Mouse (Mus musculus) splenic B cell, adult 2 months (primary cell): Measurements from ENCODE around the gene Pced1b.
"Not testable (repeated sequence)": the region's sequence is repeated elsewhere in the genome, so short reads cannot be mapped to it uniquely, and the experiment has no call there.

Source experiments
- DNase-seq: peaks from one replicate; pipeline ENCODE4 v3.0.0-alpha.2; 2011; ENCODE audit warnings: low read depth, low spot score
- H3K27me3 ChIP-seq: 2 replicates; pipeline ENCODE4 v1.6.1; 2012; ENCODE audit warnings: mild to moderate bottlenecking, low read length, moderate library complexity, mixed read lengths; ENCODE audit not compliant: control insufficient read depth, poor library complexity, insufficient read depth, severe bottlenecking
- H3K36me3 ChIP-seq: 2 replicates; pipeline ENCODE4 v1.6.1; 2012; ENCODE audit warnings: mild to moderate bottlenecking, low read length, moderate library complexity, mixed read lengths; ENCODE audit not compliant: control insufficient read depth, poor library complexity, insufficient read depth, severe bottlenecking

The Pced1b gene

DNA sequence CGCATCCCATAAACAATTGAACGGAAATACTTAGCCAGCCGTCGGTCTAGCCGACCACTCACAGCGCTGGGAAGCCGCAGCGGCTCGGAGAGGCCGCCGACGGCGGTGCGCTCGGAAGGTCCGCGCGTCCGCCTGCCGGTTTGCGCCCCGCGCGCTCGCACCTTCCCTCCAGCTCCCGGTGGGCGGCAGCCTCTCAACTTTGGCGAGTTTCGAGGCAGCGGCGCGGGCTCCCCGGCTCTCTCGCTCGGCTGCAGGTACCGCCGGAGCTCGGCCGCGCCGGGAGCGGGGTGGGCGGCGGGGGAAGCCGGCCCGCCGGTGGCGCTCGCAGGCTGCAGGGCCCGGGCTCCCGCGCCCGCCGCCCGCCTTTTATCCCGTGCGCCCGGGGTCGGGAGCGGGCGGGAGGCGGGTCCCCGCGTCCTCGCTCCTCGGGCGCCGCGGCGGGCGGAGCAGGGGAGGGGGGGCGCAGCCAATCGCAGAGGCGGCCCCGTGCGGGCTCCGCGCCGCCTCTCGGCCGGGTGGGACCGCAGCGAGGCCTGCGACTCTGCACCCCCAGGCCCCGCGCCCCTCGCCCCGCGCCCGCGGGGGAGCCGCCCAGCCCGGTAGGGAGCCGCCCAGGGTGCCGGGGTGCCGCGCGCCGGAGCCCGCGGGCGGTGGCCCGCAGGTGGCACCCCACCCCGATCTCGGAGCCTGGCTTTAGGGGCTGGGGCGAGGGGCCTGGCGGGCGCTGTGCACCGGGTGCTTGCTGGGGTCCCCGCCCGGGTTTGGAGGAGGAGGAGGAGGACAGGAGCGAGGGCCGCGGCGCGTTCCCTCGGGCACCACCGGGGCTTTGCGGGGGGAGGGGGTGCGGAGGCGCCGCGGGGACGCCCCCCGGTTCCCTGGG is at the start of gene Pced1b, which contains the start of gene Amigo2:
Gene Pced1b, plus strand, starts transcription at position 197 of the 880 bp plus-strand sequence.
Gene Amigo2, minus strand, starts transcription at position 377 of the 880 bp plus-strand sequence.
- no peaks in the 10 kb centered on the region for H3K27me3 ChIP-seq
- no peaks in the 10 kb centered on the region for H3K36me3 ChIP-seq
- DNase-seq = peak; percentile 58

DNA sequence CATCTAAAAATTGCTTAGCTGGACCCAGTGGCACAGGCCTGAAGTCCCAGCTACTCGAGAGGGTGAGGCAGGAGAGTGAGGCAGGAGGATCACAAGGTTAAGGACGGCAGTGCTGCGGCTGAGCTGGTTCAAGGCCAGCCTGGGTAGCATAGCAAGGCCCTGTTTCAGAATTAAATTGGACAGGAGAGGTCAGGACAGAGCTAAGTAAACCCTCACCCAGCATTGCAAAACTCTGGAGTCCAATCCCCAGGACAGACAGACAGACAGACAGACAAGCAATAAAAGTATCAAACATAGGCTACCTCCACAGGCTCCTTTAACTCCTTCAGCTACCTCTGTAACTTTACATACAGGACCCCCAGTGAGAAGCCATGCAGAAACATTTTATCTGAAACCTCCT is 42.0 kb upstream of the Pced1b start:
- H3K36me3 ChIP-seq = no peaks in the 10 kb centered on the region
- DNase-seq = no peak
- no peaks in the 10 kb centered on the region for H3K27me3 ChIP-seq

DNA sequence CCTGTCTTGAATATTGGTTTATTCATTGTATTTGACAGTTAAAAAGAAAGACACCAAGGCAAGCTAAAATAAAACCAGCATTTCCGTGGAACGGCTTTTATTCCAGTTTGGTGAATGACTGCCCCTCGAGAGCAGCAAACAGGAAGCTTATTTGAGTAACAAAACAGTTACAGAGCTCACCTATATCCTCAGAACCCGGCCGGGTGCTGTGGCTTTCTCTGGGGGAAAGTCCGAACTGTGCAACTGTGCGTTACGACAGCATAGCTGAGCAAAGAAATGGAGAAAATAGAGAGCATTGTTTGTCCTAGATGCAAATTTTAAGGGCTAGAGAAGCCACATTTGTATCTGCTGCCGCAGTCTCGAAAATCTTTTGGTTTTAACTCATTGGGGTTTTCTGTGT is 41.1 kb upstream of the Pced1b start:
- H3K27me3 ChIP-seq = no peaks in the 10 kb centered on the region
- H3K36me3 ChIP-seq = no peaks in the 10 kb centered on the region
- DNase-seq = no peak

DNA sequence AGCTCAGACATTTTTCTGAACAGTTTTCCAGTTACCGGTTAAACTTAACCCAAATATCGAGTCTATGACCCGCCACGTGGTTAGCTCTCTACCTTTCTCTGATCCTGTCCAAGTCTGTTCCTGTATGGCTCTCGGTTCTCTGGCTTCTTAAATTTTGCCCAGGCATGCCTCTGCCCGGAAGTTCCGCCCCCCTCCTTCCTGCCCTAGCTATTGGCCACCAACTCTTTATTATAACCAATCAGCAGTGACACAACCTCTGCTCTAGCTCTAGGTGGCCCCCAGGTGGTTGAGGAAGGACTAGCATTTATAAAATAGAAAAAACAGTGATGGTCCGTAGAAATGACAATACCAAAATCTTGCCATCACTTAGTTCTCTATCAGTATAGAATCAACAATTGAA is 40.4 kb upstream of the Pced1b start:
- no peaks in the 10 kb centered on the region for H3K36me3 ChIP-seq
- H3K27me3 ChIP-seq = no peaks in the 10 kb centered on the region
- DNase-seq = no peak

DNA sequence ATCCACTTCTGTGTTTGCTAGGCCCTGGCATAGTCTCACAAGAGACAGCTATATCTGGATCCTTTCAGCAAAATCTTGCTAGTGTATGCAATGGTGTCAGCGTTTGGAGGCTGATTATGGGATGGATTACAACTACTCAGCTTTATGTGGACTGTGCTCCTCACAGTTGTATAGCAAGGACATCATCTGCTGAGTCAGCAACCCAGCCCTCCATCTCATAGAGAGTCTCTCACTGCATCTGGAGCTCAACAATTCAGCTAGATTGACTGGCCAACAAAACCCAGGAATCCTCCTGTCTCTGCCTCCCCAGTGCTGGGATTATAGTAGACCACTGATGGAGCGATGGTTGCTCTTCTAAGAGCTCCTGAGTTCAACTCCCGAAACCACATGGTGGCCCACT is 37.2 kb upstream of the Pced1b start:
- H3K27me3 ChIP-seq, DNase-seq, H3K36me3 ChIP-seq: not testable (repeated sequence)

DNA sequence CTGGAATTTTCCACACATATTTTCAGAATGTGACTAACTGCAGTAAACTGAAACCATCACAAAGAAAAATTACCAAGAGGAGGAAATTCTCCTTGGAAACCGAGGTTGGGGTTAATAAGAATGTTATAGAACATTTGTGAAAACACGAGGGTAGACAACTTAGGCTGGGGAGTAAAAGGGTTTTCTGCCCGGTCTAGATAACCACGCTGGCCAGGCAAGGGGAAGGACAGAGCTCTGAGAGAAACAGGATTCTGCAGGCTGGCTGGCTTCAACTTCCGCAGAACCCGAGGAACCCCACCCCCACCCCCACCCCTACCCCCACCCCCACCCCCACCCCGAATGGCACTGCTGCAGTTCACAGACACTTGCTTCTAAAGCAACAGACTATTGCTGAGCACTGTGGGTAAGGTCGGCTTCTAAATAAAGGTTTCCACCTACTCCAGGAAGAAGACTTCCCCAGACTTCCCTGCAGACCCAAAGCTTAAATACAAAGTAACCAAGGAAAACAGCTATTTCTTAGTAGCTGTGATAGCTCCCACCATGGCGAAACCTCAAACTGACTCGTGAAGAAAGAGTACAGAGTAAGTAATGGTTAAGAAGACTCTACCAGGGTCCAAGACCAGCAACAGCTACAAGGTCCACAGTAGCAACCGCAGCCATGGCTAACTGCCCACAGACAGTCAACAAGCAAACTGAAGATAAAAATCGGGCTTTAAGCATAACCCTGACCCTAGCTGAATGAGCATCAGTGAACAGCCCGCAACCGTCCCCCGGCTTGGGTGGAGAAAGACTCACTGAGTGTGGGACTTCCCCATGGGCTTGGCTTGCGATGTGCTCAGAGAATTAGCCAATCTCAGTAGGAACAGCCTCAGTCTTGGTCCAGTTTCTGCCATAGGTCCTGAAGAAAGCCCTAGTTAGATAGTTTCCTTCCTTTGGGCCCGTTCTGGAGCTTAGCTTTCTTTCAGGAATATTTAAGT is 34.1 kb upstream of the Pced1b start:
- no peak for DNase-seq
- H3K36me3 ChIP-seq = no peaks in the 10 kb centered on the region
- H3K27me3 ChIP-seq = no peaks in the 10 kb centered on the region

DNA sequence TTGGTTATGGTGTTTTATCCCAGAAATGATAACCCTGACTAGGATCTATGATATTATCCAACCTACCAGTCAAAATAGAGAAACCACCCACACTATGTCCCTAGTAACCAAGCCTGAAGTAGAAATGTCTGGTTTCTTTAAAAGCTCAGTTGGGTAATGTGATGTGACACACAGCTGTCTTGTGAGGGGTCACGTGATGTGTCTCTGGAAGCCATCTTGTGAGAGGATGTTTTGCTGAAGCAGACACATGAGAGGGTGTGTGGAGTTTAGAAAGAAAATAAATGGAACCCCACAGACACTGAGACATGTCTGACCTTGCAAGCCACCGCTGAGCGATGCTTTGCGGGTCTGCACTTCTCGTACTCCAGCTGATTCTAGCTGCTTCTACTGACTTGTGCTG is 30.1 kb upstream of the Pced1b start:
- no peaks in the 10 kb centered on the region for H3K27me3 ChIP-seq
- no peak for DNase-seq
- H3K36me3 ChIP-seq = no peaks in the 10 kb centered on the region

DNA sequence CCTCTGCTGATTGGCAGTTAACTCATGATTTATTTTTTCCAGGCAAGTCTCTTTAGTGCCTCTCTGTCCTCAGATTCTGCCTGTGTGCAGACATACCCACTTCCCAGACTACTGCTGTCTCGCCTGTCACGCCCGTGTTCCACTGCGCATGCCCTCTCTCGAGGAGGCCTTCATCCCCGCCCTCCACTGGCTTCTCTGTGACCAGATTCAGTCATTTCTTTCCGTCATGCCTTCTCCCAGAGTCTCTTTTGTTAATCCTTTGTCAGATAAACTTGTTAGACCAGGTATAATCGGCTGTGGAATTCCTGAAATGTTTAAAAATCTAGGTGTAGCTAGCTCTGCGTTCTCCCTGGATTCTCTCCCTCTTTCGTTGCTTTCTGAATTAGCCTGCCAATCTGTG is 23.5 kb upstream of the Pced1b start:
- Histone ChIP-seq H3K27me3 (no peaks in the 10 kb centered on the region), H3K36me3 (no peaks in the 10 kb centered on the region)
- no peak for DNase-seq

DNA sequence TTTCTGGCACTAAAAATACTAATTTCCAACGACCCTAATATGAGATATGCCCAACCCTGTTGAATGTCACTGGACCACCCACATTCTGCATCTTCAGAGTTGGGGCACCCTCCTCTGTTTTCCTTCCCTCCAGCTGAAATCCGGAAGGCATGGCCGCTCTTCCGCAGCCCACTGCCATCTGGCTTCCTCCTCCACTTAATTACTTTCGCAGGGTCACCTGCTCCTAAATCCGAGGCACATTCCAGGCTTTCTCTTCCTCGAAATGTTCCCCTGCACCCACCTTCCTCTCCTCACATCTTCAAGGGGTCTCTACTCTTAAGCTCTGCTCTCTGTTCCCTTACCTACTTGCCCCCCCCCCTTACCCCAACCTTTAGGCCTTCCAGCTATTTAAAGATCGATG is 22.9 kb upstream of the Pced1b start:
- no peak for DNase-seq
- no peaks in the 10 kb centered on the region for H3K36me3 ChIP-seq
- H3K27me3 ChIP-seq = no peaks in the 10 kb centered on the region

DNA sequence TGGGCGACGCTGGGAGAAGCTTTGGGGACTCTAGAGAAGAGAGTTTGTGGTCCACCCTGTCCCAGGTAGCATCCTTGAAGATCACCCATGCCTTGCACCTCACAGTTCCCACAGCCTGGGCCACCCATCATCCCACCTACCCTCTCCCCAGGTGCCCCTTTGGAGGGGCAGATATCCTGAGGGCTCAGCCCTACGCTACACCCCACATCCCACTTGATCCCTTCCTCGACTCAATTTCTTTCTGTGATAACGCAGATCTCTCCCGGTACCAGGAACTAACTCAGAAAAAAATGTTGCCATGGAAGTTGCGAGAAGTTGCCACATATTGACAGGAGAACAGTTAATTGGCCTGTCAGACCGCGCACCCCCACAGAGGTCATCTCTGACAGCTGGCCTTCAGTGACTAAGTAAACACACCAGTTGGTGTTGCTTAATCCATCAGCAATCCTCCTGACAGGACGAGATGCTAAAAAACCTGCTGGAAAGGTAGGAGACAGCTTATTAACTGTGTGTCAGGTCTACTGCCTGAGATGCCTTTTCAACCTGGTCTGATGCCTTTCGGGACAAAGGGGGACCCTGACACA is 17.3 kb upstream of the Pced1b start:
- H3K36me3 ChIP-seq = no peaks in the 10 kb centered on the region
- no peaks in the 10 kb centered on the region for H3K27me3 ChIP-seq
- DNase-seq = no peak

DNA sequence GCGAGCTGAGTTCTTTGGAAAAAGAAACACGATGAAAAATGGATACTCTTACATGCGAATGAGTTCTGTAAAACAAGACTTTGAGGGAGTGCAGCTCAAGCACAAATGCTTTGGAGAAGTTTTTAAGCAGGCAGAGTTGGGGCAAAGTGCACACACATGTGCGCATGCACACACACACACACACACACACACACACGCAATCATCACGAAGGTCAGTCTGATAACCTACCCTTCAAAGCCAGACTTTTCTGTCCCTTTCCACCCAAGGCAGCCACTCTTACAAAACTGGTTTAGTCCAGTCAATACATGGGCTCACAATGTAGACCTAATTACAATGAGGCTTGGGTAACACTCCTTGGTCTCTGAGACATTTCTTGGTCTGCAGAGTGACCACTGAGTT is 12.8 kb upstream of the Pced1b start:
- DNase-seq = no peak

DNA sequence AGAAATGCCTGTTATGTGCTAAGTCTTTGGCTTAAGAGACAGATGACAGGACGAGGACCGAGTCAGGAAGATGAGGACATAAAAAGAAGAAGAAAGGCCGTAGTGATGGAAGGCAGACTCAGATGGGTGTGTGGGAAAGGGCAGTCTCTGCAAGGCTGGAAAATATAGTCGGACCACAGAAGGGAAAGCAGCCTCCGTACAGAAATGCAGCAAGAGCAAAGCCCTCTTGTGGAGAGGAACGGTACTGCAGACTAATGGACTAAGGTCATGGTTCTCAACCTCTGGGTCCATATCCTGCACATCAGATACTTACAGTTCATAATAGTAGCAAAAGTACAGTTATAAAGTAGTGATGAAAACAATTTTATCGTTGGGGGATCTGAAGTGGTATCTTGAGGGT is 11.7 kb upstream of the Pced1b start:
- no peaks in the 10 kb centered on the region for H3K36me3 ChIP-seq
- no peaks in the 10 kb centered on the region for H3K27me3 ChIP-seq
- peak; percentile 84 for DNase-seq

More for the DNA sequence above, 12.8 kb upstream of the Pced1b start:
- Histone ChIP-seq H3K36me3 (no peaks in the 10 kb centered on the region), H3K27me3 (no peaks in the 10 kb centered on the region)

DNA sequence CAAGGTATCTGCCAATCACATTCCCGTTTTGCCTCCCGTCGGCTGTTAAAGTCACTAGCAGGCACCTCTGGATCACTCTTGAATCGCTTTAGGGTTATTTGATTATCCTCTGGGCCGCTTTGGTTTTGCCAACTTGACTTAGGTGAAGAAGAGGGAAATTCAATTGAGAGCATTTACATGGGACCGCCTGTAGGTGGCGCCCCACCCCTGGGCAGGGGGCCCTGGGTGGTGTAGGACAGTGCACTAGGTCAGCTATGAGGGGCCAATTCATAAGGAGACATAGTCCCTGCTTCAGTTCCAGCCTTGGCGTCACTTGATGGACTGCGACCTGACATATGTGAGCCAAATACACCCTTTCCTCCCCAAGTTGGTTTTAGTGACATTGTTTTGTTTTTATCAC is 10.0 kb upstream of the Pced1b start:
- peak; percentile 76 for DNase-seq
- H3K36me3 ChIP-seq = no peaks in the 10 kb centered on the region
- H3K27me3 ChIP-seq = no peaks in the 10 kb centered on the region

DNA sequence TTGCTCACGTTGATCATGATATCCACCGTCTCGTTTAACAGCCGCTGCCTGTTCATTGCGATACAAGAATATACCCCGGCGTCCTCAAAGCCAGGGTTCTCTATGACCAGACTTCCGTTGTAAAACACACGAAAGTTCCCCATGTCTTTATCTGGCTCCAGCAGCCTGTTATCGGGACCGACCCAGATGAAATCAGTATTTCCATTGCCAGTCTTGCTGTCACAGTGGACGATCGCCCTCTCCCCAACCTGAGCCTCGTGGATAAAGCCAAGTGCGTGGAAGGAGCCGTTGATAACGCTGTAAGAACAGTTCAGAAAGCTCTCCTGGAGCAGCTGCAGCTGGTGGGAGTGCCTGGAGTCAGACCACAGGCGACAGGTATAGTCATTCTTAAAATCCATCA is 1.5 kb upstream of the Pced1b start:
- Histone ChIP-seq H3K36me3 (no peaks in the 10 kb centered on the region), H3K27me3 (no peaks in the 10 kb centered on the region)
- DNase-seq = peak; percentile 31

DNA sequence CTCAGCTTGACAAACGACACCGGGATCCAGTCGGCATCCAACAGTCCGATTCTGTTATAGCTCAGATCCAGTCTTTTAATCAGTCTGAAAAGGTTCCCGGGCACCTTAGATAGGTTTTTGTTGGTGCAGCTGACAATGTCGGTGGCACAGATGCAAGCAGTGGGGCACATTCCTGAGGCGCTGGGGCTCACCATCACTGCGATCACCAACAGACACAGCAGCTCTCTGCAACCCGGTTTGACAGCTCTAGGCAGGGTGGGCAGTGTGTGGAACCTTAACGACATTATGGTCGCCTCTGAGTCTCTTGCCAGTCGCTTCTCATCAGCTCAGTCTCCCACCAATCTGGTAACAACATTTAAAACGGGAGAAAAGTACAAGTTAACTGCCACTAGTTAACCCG is 651 bp upstream of the Pced1b start:
- Histone ChIP-seq H3K36me3 (no peaks in the 10 kb centered on the region), H3K27me3 (no peaks in the 10 kb centered on the region)
- DNase-seq = no peak
